Mouse (Mus musculus) erythroblast, embryonic 14.5 days (primary cell): ENCODE measurements around the gene Farp1.

Experiments used
- GATA1 ChIP-seq: IDR thresholded peaks from 2 replicates; pipeline ENCODE4 v1.6.1; 2012; ENCODE audit warnings: low read length, inconsistent platforms, mixed read lengths
- TAL1 ChIP-seq: IDR thresholded peaks from 3 replicates; pipeline ENCODE4 v1.6.1; 2012; ENCODE audit warnings: low read length, inconsistent platforms, mixed read lengths

DNA sequence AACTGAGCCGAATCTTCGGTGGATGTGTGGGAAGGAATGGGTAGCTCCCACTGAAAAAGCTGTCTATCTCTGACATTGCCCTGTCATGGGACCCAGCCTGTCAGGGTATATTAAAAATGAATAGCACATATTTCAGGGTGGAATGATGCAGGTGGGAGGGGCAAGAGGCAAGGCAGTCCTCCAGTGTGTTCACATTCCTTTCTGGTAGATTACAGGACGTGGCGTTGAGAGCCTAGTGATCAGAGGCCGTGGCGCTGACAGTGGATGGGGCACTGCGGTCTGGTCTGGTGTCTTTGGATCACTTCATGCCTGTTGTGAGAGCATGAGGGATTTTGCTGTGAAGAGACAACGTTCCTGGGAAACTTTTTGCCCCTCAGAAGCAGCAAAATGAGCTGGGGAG is 64.1 kb downstream of the Farp1 start:
- TF ChIP-seq GATA1 (no peak), TAL1 (no peak)
